Mouse (Mus musculus) left cerebral cortex, postnatal 14 days (tissue): Measurements from ENCODE around the gene Zfp831. TPM values are rescaled to one million over a fixed set of nuclear protein-coding genes. Genes with fewer than 3 reads are reported as not detected.
A peak's percentile ranks its signal among the peaks of the same experiment; 100 is the strongest.

Experiments
- DNase-seq, 2 experiments: peaks; one replicate each; pipeline ENCODE4 v3.0.0; 2021 to 2022; ENCODE audit warnings: low spot score in 2 of 2, mixed read lengths in 1 of 2
- intact Hi-C: fragments of 180-260 bp; cut with DNase I; formaldehyde crosslinking; loops from one replicate; pipeline ENCODE4 v1.15.1; 2025
- long read RNA-seq, 2 experiments: library from polyadenylated mRNA; stranded (forward); transcript quantifications; one replicate each; pipeline ENCODE4 v2.0.0; 2021
- total RNA-seq, 2 experiments: library from RNA; stranded (reverse); gene quantifications; 2 replicates each; pipeline ENCODE4 v1.2.3; 2021

Gene Zfp831
- 1 to 10 TPM; 8.6 to 8.8 TPM for total RNA-seq
- long read RNA-seq, experiment 1, full-length matches to known transcripts: 1 of 2 reads
- long read RNA-seq, experiment 1, partial matches to known transcripts: 0 of 2 reads
- long read RNA-seq, experiment 1, other reads (novel, unspliced or antisense): 1 of 2 reads
- long read RNA-seq, experiment 2, full-length matches to known transcripts: 1 of 5 reads
- long read RNA-seq, experiment 2, partial matches to known transcripts: 0 of 5 reads
- long read RNA-seq, experiment 2, other reads (novel, unspliced or antisense): 4 of 5 reads

DNA sequence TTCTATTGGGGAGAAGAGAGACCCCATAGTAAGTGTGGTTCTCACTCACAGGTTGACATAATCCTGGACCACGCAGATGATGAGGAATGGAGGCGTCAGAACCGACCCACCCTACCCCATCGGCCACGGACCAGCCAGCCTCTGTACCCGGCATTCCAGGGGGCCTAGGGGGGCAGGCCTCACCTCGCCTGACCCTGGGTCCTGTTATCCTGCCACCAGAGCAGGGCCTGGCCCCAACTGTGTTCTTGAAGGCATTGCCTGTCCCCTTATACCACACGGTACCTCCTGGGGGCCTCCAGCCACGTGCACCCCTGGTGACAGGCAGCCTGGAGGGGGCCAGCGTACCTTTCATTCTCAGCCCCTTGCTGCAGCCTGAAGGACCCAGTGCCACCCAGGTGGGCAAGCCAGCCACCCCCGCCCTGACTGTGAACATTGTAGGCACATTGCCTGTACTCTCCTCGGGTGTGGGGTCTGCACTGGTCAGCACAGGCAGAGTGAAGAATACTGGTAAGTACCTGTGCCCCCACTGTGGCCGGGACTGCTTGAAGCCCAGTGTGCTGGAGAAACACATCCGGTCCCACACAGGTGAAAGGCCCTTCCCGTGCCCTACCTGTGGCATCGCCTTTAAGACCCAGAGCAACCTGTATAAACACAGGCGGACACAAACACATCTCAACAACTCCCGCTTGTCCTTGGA, at the start of gene Zfp831:
Zfp831 (plus strand) TSS at position 87 of the 697 bp plus-strand sequence.
- intact Hi-C loops: no loop called here
- DNase-seq: no peak

DNA sequence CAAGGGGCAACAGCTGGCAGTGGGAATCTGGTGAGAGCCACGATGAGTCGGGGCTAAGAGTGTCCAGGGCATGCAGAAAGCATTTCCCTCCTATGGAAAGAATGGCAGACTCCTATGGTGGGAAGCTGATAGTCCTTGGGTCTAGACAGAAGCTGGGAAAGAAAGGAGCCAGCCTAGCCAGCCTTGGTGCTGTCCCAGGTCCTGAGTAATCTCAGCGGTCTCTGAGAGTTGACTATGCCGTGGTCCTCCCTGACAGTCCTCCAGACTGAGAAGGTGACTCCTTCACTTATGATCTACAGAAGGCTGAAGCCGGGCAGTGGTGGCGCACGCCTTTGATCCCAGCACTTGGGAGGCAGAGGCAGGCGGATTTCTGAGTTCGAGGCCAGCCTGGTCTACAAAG, 48.4 kb upstream of the Zfp831 start:
- intact Hi-C loops: loop anchor here (5.0 kb wide), 1 partner anchor 77 kb away; no protein-coding TSS in a partner anchor
- no peak for DNase-seq

DNA sequence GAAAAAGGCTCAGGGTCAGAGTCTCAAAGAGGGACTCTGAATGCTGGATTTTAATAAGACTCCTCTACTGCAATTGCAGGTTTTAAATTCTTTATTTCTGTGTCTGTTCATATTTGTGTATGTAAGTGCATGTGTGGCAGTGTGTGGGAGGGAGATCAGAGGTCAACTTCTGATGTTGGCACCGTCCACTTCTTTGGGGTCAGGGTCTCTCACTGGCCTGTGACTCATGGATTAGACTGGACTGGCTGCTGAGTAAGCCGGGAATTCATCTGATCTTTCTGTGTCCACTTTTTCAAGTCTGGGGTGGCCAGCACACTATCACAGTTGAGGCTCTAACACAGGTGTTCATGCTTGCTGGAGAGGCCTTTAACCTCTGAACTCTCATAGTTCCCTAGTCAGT, 47.7 kb upstream of the Zfp831 start:
- intact Hi-C loops: loop anchor here (5.0 kb wide), 1 partner anchor 77 kb away; no protein-coding TSS in a partner anchor
- no peak for DNase-seq

DNA sequence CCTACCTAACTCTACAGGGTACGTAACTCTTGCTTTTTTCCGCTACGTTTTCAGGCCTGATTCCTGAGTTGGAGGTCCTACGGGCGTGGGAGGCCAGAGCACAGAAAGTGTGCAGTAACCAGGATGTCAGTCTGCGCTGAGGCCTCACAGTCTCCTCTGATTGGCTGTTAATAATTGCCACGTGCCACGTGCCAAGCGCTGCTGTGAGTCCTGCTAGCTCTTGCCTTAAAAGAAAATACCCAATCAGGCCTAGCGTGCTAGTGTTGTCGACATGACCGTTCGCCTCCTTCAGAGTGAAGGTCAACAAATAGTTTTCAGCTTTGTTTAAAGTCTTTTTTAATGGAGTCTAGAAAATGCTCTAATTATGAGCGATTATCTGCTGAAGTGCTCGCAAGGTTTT, 46.9 kb upstream of the Zfp831 start:
- intact Hi-C loops: loop anchor here (5.0 kb wide), 1 partner anchor 76 kb away; no protein-coding TSS in a partner anchor
- DNase-seq: no peak

DNA sequence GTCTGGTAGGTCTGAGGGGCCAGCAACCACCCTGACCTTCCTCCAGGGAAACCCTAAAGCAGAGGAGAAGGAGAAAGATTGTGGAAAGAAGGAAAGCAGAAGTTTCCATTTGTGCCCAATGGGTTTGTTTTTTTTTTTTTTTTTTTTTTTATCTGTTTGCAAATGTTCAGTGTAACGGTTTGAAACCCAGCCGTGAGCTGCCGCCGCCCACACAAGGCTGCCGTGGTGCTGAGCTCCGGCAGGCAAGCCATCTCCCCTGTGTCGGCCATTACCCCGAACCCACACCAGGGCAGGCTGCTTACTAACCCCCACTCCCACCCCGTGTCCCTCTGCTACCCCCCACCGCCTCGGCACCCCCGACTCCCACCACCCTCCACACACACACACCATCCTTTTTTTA, 44.9 kb upstream of the Zfp831 start:
- peak; percentile 49 to 53 for DNase-seq
- intact Hi-C loops: loop anchor here (5.0 kb wide), 1 partner anchor 74 kb away; no protein-coding TSS in a partner anchor

DNA sequence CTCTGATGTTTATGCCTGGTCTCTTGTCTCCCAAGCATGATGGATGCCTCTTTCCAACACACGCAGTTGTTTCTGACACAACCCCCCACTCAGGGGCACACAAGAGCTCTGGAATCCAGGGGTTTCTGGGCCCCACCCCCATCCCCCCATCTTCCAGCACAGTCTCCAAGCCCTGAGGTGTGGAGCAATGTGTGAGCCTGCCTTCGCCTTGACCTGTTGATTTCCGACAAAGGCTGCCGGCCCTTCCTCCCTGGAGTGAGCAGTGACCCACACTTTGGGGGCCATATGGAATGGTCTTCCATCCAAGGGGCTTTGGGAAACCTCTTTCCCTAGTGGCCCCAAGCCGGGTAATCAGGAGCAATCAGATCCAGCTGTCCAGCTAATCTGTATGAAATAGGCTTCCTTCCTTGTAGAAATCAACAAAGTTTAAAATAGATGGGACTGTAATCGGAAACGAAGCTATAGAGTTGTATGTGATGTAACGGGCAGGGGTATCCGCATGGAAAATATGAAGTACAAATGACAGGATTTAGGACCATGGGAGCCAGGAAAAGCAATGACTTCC, 44.2 kb upstream of the Zfp831 start:
- intact Hi-C loops: loop anchor here (5.0 kb wide), 1 partner anchor 73 kb away; no protein-coding TSS in a partner anchor
- DNase-seq: no peak

DNA sequence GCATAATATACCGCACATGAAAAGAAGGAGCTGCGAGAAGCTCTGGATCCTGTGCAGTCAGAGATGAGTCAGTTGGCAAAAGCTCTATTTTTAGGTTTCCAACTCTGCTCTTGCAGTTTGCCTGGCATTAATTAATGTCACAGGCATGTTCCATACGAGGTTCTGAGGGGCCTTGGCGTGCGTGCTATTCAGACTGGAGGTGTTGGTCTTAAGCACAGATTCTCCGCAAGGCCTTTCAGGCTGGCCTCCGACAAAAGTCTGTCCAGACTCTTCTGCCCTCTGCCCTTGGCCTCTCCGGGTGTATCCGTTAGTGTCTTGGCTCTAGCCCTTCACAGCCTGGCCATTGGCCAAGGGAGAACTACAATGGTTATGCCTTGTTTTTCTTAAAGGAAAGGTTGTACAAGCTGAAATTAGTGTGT, 43.5 kb upstream of the Zfp831 start:
- intact Hi-C loops: loop anchor here (5.0 kb wide), 1 partner anchor 72 kb away; no protein-coding TSS in a partner anchor
- DNase-seq: peak; percentile 40 to 76

DNA sequence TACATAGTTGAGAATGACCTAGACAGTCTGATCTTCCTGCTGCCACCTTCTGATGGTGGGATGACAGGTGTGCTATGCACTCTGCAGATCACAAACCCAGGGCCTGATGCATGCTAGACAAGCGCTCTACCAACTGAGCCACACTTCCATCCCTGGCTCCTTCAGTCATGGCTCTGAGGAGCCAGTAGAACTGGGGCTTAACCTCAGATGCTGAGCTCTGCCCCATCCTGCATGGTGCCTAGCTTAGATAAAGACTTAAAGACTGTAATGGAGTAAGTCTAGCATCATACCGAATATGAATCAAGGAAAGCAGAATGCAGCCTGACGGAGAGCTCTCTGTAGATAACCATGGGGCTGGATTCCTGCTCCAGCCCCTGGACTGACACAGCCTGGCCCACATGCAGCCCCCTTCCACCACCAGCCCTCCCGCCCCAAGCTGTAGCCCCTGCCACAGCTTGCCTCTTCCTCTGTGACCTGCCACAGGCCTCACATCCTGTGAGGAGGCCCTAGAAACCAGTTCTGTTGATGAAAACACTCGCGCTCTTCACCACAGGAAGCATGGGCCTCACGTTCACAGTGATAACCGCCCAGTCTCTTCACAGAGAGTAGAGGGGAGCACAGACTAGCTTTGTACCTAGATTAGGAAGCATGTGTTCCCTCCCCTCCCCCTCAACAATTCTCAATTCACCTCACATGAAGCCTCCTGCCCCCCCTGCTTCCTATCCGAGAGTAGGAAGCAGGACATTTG, 41.2 kb upstream of the Zfp831 start:
- intact Hi-C loops: no loop called here

DNA sequence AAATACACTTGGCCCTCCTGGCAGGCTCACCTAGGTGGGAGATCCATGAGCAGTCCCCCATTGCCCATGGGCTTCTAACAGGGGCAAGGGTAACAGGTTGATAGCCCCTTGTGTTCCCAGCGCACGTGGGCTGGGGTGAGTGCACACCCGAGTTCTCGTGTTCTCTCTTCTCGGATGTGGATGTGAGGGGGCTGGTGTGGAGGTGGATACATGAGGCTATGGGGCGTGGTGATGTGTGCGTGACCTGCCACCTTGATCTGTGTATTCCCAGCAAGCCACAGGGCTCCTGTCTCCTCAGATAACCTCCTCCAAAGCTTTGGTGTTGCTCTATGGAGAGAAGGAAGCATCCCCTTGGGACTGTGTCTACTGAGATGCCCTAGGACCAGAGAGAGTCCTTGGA, 40.0 kb upstream of the Zfp831 start:
- DNase-seq: no peak

More for the DNA sequence above, 41.2 kb upstream of the Zfp831 start:
- DNase-seq: no peak

DNA sequence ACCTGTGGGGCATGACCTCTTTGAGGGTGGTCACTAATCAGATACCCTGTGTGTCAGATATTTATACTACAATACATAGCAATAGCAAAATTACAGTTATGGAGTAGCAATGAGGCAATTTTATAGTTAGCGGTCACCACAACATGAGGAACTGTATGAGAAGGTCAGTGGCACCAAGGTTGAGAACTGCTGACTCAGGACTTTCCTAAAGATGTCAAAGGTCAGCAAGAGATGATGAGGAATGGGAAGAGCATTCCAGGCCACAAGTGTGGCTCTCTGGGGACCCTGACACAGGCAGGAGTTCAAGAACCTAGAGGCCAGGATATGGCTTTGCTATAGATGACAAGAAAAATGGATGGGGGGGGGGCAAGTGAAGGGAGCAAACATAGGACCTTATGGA, 38.3 kb upstream of the Zfp831 start:
- intact Hi-C loops: no loop called here

More for the DNA sequence above, 40.0 kb upstream of the Zfp831 start:
- intact Hi-C loops: no loop called here

DNA sequence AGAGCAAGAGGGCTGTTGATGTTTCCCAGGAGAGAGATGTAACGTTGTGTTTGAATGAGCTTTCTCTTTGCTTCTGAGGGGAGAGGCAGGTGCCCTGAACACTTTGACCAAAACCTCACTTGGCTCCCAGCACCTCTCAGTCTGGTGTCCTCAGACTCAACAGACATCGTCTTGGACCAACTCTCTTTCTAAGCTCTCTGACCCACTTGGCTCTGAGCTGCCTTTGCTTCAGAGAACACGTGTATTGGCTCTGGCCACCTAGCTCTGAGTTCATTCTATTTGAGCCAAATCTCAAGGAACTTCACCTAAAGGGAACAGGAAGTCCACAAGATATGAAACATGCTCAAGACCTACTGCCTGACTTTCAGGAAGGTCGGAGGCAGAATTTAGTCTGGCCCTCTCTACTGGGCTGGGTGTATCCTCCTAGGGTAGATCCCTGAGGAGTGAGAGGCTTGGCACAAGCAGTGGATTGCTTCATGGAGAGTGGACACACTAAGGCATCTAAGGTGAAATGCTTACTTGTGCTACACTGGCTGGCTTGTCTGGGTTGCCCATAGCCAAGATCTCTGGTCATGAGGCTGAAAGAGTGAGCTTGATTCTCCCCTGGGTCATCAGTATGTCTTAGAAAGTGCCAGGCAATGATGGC, 37.8 kb upstream of the Zfp831 start:
- no peak for DNase-seq
- intact Hi-C loops: no loop called here

More for the DNA sequence above, 38.3 kb upstream of the Zfp831 start:
- DNase-seq: no peak

DNA sequence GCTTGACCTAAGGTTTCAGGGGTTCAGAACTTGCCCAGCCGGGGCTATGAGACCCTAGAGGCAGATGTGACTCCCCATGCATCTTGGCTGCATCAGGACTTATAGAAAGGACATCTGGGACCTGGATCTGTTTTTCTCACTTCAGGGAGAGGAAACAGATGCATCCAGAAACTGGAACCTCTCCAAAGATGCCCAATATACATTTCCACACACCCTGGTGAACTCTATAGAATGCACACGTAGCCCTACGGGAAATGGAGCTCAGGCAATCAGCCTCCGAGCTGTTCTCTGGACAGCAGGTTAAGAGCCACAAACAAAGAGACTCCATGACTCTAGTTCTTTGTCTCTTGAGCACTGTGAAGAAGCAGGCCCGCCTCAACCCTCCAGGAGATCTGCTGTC, 37.0 kb upstream of the Zfp831 start:
- intact Hi-C loops: no loop called here
- no peak for DNase-seq

DNA sequence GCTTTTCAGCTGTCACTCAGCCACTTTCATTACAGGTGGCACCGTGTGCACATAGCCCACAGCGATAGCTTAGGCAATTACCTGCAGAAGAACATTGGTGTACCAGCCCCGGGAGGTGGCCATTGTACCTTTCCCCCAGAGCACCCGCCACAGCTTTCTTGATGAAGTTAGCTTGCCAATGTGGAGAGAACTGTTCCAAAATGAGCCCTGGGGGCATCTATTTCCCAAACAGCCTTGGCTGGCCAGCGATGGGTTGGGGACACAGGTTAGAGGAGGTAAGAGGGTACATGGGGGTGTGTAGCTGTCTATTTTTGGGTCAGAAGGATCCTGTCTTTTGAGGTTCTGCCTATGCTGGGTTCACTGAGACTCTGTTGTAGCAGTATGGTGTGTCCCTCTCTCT, 33.4 kb upstream of the Zfp831 start:
- intact Hi-C loops: no loop called here
- DNase-seq: no peak

DNA sequence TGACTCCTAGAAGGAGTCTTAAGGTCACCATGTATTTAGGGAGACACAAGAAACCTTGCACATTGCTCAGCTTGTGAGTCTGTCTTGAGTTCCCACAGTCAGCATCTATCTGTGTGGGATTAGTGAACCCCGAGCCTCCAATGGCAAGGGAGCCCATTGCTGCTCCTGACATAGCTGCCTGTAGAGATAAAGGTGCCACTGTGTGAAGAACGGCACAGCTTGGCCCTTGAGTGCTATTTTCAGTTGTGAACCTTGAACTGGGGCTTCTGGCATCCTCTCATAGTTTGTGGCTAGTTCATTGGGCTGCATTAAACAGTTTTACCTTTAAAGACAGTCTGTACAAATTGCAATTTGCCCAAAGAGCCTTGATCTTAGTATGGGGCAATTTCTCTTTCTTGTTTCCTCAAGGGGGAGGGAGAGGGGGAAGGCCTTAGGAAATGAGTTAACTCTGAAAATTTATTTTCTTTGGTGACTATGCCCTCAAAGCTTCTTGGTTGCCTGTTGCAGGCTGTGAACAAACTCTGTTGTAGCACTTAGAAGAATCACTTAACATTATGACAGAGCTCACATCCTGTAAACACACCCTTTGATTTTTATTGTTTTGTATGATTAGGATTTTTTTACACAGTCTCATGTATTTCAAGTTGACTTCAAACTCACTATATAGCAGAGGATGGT, 30.8 kb upstream of the Zfp831 start:
- intact Hi-C loops: no loop called here
- DNase-seq: no peak

DNA sequence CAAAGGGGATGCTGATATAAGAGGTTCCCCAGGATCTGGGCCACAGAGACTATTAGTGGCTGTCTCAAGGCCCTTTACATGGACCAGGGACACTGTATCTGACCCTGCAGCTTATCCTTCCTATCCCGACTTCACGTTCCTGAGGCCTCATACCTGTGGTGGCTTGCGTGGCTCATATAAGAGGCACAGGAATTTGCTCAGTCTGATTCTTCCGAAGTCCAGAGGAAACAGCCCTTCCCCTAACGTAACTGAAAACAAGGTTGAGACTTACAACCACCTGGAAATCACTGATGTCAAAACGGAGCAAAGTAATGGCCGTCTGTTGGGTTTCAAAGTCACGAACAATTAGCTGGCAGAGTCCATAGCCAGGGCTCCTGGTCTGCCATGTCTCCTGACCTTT, 30.1 kb upstream of the Zfp831 start:
- intact Hi-C loops: no loop called here

DNA sequence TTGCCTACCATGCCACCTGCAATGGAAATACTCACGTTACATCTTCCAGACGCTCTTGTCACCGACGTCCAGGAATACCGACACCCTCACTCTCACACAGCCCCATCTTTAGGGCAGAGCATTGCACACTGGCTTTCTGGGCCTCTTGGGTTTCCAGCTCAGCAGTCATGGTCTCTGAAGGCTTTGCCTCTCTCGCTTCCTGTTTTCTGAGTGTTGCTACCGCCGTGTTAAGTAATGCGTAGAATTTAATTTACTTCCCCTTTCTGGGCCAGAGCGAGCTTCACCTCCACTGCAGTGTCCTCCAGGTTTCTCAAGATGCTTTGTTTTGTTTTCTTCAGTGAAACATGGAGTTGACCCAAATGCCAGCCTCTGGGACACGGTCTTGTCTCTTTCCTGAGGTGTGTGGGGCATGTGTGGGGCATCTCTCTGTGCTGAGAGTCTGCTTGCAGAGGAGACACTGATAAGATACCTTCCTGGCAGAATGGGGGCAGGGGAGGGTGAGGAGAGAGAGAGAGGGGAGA, 29.4 kb upstream of the Zfp831 start:
- no peak for DNase-seq
- intact Hi-C loops: no loop called here

More for the DNA sequence above, 30.1 kb upstream of the Zfp831 start:
- no peak for DNase-seq

DNA sequence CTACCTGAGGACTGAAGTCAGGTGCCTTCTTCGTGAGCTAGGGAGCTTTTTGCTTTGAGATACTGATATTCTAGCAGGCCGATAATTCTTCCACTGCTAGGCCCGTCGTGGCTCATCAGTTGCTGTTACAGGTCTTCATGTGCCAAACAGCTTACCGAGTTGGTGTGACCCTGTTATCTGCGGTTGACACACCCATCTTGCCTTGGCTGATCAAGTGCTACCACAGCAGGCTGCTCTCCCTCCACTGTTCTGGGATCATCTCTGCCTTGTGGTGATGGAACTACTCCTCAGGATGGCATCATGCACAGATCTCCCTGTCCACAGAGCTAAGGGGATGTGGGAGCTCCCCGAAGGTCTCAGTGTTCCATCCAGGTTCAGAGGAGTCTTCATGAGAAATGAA, 21.5 kb upstream of the Zfp831 start:
- intact Hi-C loops: no loop called here
- DNase-seq: no peak

DNA sequence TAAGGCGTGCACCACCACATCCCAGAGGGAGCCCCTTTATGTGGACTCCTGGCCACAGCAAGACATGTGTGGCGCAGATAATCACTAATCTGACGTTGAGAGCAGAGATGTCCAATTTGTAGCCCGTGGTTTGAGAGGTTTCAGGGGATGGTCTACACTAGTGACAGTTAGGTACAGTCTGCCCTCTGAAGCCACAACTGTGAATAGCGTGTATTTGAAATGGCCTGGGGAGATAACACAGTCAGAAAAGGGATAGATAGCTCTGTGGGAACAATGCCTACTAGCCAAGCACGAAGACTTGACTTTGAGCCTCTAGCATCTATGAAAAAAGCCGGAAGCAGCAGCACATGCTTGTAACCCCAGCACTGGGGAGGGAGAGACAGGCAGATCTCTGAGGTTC, 18.9 kb upstream of the Zfp831 start:
- DNase-seq: no peak
- intact Hi-C loops: no loop called here
